Mouse (Mus musculus) lung, postnatal 0 days (tissue): ENCODE measurements at regions not wholly inside any gene's neighbourhood (a gene's known extent, or its start where the extent isn't known, plus 50 kb on each side); places are given as distances from the start of the nearest gene placed in this dataset.

ENCODE experiments used
- CTCF ChIP-seq: IDR thresholded peaks from 2 replicates; pipeline ENCODE4 v1.5.1; 2016; ENCODE audit warnings: antibody characterized with exemption, mild to moderate bottlenecking
- EP300 ChIP-seq: IDR thresholded peaks from 2 replicates; pipeline ENCODE4 v1.6.1; 2016; ENCODE audit warnings: antibody characterized with exemption, mild to moderate bottlenecking, control low read depth

- TF ChIP-seq CTCF (no peak), EP300 (no peak)
These were observed 62.4 kb upstream of the Atic start for GRCm38 (mm10) chr1:71494576-71494975.
